Mouse (Mus musculus) kidney, adult 2 months (tissue): Measurements from ENCODE around the gene Clrn1. TPM values are rescaled to one million over a fixed set of nuclear protein-coding genes. Genes with fewer than 3 reads are reported as not detected.

Source experiments
- DNase-seq: peaks from one replicate; pipeline ENCODE4 v3.0.0; 2021
- H3K27ac ChIP-seq: fragments of 200-500 bp; 2 replicates; pipeline ENCODE4 v1.5.1; 2012; ENCODE audit warnings: low read depth, low read length, control low read depth, inconsistent platforms; ENCODE audit not compliant: insufficient read depth
- H3K27me3 ChIP-seq: fragments of 200-500 bp; replicated peaks from 2 replicates; pipeline ENCODE4 v1.6.1; 2012; ENCODE audit warnings: mild to moderate bottlenecking, moderate library complexity, low read length, inconsistent platforms; ENCODE audit not compliant: control insufficient read depth, insufficient read depth
- H3K36me3 ChIP-seq: fragments of 200-500 bp; 2 replicates; pipeline ENCODE4 v1.6.1; 2012; ENCODE audit warnings: mild to moderate bottlenecking, moderate library complexity, low read length, inconsistent platforms; ENCODE audit not compliant: control insufficient read depth, insufficient read depth
- H3K4me1 ChIP-seq: fragments of 200-500 bp; 2 replicates; pipeline ENCODE4 v1.6.1; 2011; ENCODE audit warnings: low read length; ENCODE audit not compliant: control insufficient read depth, insufficient read depth
- H3K4me3 ChIP-seq: fragments of 200-500 bp; 2 replicates; pipeline ENCODE4 v1.5.1; 2011; ENCODE audit warnings: mild to moderate bottlenecking, low read depth, low read length, control low read depth; ENCODE audit not compliant: insufficient read depth
- CTCF ChIP-seq: fragments of 200-500 bp; conservative IDR thresholded peaks from 2 replicates; pipeline ENCODE4 v1.5.1; 2011; ENCODE audit warnings: low read depth, mild to moderate bottlenecking, control low read depth, low read length, moderate library complexity, mixed read lengths; ENCODE audit not compliant: insufficient read depth, insufficient read length
- POLR2A ChIP-seq: fragments of 200-500 bp; IDR thresholded peaks from one replicate; pipeline ENCODE4 v1.6.1; 2011; ENCODE audit warnings: low read depth, low read length, control low read depth
- WGBS: fragments of 180-500 bp; shearing (Covaris S2); methylation state at CpG from one replicate; pipeline ENCODE4 v1.1.7; 2018; 5-methylcytosine and 5-hydroxymethylcytosine counted together
- polyA plus RNA-seq: library from polyadenylated mRNA; depleted of rRNA; stranded (reverse); fragments of >200 nt; gene quantifications from 2 replicates; pipeline ENCODE4 v1.2.3, GENCODE M21; 2012; rRNA removed

Clrn1 gene
- not detected in 2 replicates for polyA plus RNA-seq

- Histone ChIP-seq H3K4me1 (no peaks in the 10 kb centered on the region), H3K4me3 (no peak within 1 kb of the TSS), H3K27ac (no peak within 1 kb of the TSS), H3K36me3 (no peaks in the 10 kb centered on the region), H3K27me3 (no peaks in the 10 kb centered on the region)
- DNase-seq = no peak
- no peak for TF ChIP-seq CTCF
- WGBS = 51% methylated on average over 20 of the region's 20 CpGs
These were observed at the start of gene Clrn1 for GRCm38 (mm10) chr3:58884801-58885573. Clrn1 (minus strand) TSS chr3:58885340.

DNA sequence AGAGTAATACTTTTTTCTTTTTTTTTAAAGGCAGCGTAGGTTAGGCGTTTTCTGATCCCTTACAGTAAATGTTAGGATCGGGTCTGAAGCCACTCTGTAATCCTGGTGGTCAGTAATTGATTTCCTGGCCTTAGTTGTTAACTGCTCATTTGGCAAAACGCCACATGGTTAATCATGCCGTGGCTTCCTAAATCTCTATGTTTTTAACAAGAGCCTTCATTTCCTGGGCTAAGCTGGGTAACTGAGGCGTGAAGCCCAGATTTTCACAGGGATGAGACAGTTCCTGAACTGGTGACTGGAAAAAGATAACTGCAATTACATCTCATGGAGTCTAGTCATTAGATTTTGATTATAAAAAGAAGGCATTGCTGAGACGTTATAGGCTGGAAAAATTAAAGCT lies 38.9 kb upstream of the Clrn1 start:
- TF ChIP-seq POLR2A = no peak
- TF ChIP-seq CTCF = no peak
- Histone ChIP-seq H3K27ac (no peak overlapping the region), H3K4me1 (no peaks in the 10 kb centered on the region), H3K4me3 (no peak overlapping the region), H3K27me3 (no peaks in the 10 kb centered on the region), H3K36me3 (no peaks in the 10 kb centered on the region)
- DNase-seq = no peak
- 19% methylated on average over 7 of the region's 7 CpGs for WGBS

DNA sequence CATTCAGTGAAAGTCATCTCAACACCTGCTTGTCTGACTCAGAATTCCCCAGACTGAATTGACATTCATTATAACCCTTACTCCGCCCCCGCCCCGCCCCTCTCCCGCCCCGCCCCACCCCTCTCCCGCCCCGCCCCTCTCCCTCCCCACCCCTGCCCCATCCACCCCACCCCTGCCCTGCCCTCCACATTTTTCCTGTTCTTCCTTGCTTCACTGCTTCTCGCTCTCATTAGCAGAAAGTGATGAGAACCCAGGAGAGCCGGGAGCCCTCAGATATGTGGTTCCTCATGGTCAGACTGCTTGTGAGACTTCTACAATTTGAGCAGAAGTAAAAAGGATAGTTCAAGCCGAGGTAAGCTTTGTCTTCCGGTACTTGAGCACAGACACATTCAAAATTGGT lies 38.0 kb upstream of the Clrn1 start:
- TF ChIP-seq CTCF (no peak), POLR2A (no peak)
- Histone ChIP-seq H3K27me3 (no peaks in the 10 kb centered on the region), H3K27ac (no peak overlapping the region), H3K4me1 (no peaks in the 10 kb centered on the region), H3K36me3 (no peaks in the 10 kb centered on the region), H3K4me3 (no peak overlapping the region)
- WGBS = 45% methylated on average over 10 of the region's 11 CpGs
- DNase-seq = no peak

- no peaks in the 10 kb centered on the region for H3K36me3 ChIP-seq
- no peak for DNase-seq
- 42% methylated on average over 7 of the region's 7 CpGs for WGBS
These were observed 37.5 kb upstream of the Clrn1 start for GRCm38 (mm10) chr3:58922636-58923035.

DNA sequence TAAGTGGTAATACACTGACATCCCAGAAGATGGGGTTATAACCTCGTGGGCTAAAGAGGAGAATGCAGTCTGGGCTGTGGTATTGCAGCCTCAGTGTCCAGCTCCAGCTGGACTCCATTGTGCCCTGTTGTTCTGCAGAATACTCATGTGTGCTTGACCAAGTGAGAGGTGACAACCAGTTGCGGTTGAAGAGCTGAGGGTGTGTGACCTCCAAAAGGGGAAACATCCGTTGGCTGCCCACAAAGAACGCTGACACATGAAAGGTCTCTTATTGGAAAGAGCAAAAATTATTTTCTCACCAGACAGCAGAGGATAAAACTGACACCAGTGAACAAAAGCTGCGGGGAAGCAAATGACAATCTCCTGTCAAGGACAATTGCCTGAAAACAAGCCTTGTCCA lies 36.2 kb upstream of the Clrn1 start:
- Histone ChIP-seq H3K27me3 (no peaks in the 10 kb centered on the region), H3K36me3 (no peaks in the 10 kb centered on the region), H3K4me3 (no peak overlapping the region), H3K4me1 (no peaks in the 10 kb centered on the region), H3K27ac (no peak overlapping the region)
- no peak for DNase-seq
- no peak for TF ChIP-seq POLR2A
- no peak for TF ChIP-seq CTCF
- WGBS = 65% methylated on average over 5 of the region's 5 CpGs

More at GRCm38 (mm10) chr3:58922636-58923035, 37.5 kb upstream of the Clrn1 start:
- Histone ChIP-seq H3K4me3 (no peak overlapping the region), H3K4me1 (no peaks in the 10 kb centered on the region), H3K27me3 (no peaks in the 10 kb centered on the region), H3K27ac (no peak overlapping the region)
- no peak for TF ChIP-seq CTCF
- TF ChIP-seq POLR2A = no peak

DNA sequence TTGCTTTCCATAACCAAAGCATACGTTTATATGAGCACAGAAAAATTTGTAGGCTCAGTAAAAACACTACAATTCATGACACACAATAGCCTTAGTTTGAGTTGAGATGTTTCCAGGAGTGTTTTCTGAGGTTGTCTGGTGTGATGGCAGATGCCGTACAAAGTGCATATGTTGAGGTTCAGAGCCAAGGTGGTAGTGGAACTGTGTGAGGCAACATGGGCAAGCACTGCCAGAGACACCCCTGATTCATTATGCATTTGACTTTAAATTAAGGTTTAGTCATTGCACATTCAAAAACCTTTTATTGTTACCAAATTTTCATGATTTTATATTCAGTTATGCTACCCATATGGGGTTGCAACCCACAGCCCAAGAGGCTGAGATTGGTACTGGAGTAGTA lies 19.5 kb upstream of the Clrn1 start:
- Histone ChIP-seq H3K27ac (no peak overlapping the region), H3K4me1 (no peaks in the 10 kb centered on the region), H3K4me3 (no peak overlapping the region), H3K27me3 (no peaks in the 10 kb centered on the region), H3K36me3 (no peaks in the 10 kb centered on the region)
- 86% methylated on average over 2 of the region's 2 CpGs for WGBS
- TF ChIP-seq CTCF (no peak), POLR2A (no peak)
- no peak for DNase-seq

- Histone ChIP-seq H3K27ac (no peak overlapping the region), H3K27me3 (no peaks in the 10 kb centered on the region), H3K36me3 (no peaks in the 10 kb centered on the region), H3K4me3 (no peak overlapping the region), H3K4me1 (no peaks in the 10 kb centered on the region)
- TF ChIP-seq CTCF (no peak), POLR2A (no peak)
- WGBS = 80% methylated on average over 13 of the region's 13 CpGs
- no peak for DNase-seq
These were observed 17.1 kb upstream of the Clrn1 start for GRCm38 (mm10) chr3:58902051-58902758.
